Mouse (Mus musculus) CH12.LX (cell line): ENCODE data around the gene Gm49325. TPM values are rescaled to one million over a fixed set of nuclear protein-coding genes. Genes with fewer than 3 reads are reported as not detected.

Experiments
- DNase-seq: peaks from one replicate; pipeline ENCODE4 v3.0.0-alpha.2; 2013; ENCODE audit errors: extremely low read depth
- H3K27ac ChIP-seq: 2 replicates; pipeline ENCODE4 v1.5.1; 2012; ENCODE audit warnings: low read depth, mild to moderate bottlenecking, control low read depth, moderate library complexity; ENCODE audit not compliant: insufficient read depth
- H3K27me3 ChIP-seq: replicated peaks from 2 replicates; pipeline ENCODE3; 2012; ENCODE audit warnings: inconsistent platforms
- H3K36me3 ChIP-seq, 2 experiments: replicated peaks in 1 of 2; 2 replicates each; pipeline versions ENCODE3 to v1.6.1; 2012; ENCODE audit warnings: inconsistent platforms in 1 of 2, low read length in 1 of 2, mild to moderate bottlenecking in 1 of 2, mixed read lengths in 1 of 2, moderate library complexity in 1 of 2; ENCODE audit not compliant: control insufficient read depth in 1 of 2, insufficient read depth in 1 of 2
- H3K4me1 ChIP-seq, 2 experiments: 2 replicates each; pipeline ENCODE4 v1.6.1; 2012; ENCODE audit warnings: inconsistent platforms in 1 of 2, moderate library complexity in 1 of 2; ENCODE audit not compliant: insufficient read depth in 2 of 2, control insufficient read depth in 1 of 2
- H3K4me2 ChIP-seq: 2 replicates; pipeline ENCODE4 v1.6.1; 2012; ENCODE audit warnings: low read depth, mild to moderate bottlenecking, control low read depth; ENCODE audit not compliant: poor library complexity, insufficient read depth, severe bottlenecking
- H3K4me3 ChIP-seq, 3 experiments: fragments of 150-350 bp in 1 of 3; sonication (generic) in 1 of 3; replicated peaks in 1 of 3; 2 replicates each; pipeline versions ENCODE3 to v1.5.1; 2011 to 2012; ENCODE audit warnings: low read depth in 2 of 3, low read length in 2 of 3, mild to moderate bottlenecking in 2 of 3, moderate library complexity in 2 of 3, control low read depth in 1 of 3, improper control_type of control experiment in 1 of 3, inconsistent platforms in 1 of 3, mixed read lengths in 1 of 3; ENCODE audit not compliant: poor library complexity in 1 of 3
- H3K79me2 ChIP-seq: replicated peaks from 2 replicates; pipeline ENCODE4 v1.6.1; 2012; ENCODE audit warnings: mild to moderate bottlenecking, moderate library complexity; ENCODE audit not compliant: control insufficient read depth, poor library complexity, insufficient read depth, severe bottlenecking; ENCODE audit errors: extremely low read depth
- H3K9ac ChIP-seq: 2 replicates; pipeline ENCODE4 v1.6.1; 2012; ENCODE audit warnings: low read depth, mild to moderate bottlenecking, control low read depth, moderate library complexity; ENCODE audit not compliant: insufficient read depth
- H3K9me3 ChIP-seq: replicated peaks from 2 replicates; pipeline ENCODE3; 2012; ENCODE audit warnings: low read length, inconsistent platforms, mixed read lengths
- BHLHE40 ChIP-seq: IDR thresholded peaks from 2 replicates; pipeline ENCODE4 v1.6.1; 2011; ENCODE audit warnings: mild to moderate bottlenecking, low read depth, low read length, improper control_type of control experiment
- CHD2 ChIP-seq: IDR thresholded peaks from 2 replicates; pipeline ENCODE4 v1.6.1; 2011; ENCODE audit warnings: low read length, improper control_type of control experiment
- CTCF ChIP-seq, 2 experiments: IDR thresholded peaks in 1 of 2; conservative IDR thresholded peaks in 1 of 2; 2 replicates each; pipeline ENCODE4 v1.5.1; 2011 to 2012; ENCODE audit warnings: low read depth in 2 of 2, low read length in 2 of 2, improper control_type of control experiment in 1 of 2, inconsistent platforms in 1 of 2, mild to moderate bottlenecking in 1 of 2, moderate library complexity in 1 of 2
- E2F4 ChIP-seq: IDR thresholded peaks from 2 replicates; pipeline ENCODE4 v1.6.1; 2011; ENCODE audit warnings: low read depth, low read length, improper control_type of control experiment; ENCODE audit not compliant: insufficient replicate concordance
- EP300 ChIP-seq: IDR thresholded peaks from 2 replicates; pipeline ENCODE4 v1.6.1; 2011; ENCODE audit warnings: low read length, improper control_type of control experiment
- ETS1 ChIP-seq: conservative IDR thresholded peaks from 2 replicates; pipeline ENCODE4 v1.6.1; 2012; ENCODE audit warnings: low read depth, mild to moderate bottlenecking, inconsistent platforms, low read length, improper control_type of control experiment, moderate library complexity
- HCFC1 ChIP-seq: IDR thresholded peaks from 2 replicates; pipeline ENCODE4 v1.6.1; 2012; ENCODE audit warnings: low read depth, mild to moderate bottlenecking, inconsistent platforms, low read length, improper control_type of control experiment
- IRF4 ChIP-seq: IDR thresholded peaks from 2 replicates; pipeline ENCODE4 v1.6.1; 2014; ENCODE audit warnings: low read depth, mild to moderate bottlenecking, inconsistent platforms, low read length, improper control_type of control experiment
- JUN ChIP-seq: IDR thresholded peaks from 2 replicates; pipeline ENCODE4 v1.6.1; 2011; ENCODE audit warnings: low read depth, mild to moderate bottlenecking, low read length, improper control_type of control experiment, moderate library complexity; ENCODE audit not compliant: insufficient read depth
- JUND ChIP-seq: conservative IDR thresholded peaks from 2 replicates; pipeline ENCODE4 v1.6.1; 2011; ENCODE audit warnings: low read depth, low read length, improper control_type of control experiment
- KAT2A ChIP-seq: IDR thresholded peaks from 2 replicates; pipeline ENCODE4 v1.6.1; 2012; ENCODE audit warnings: low read length, improper control_type of control experiment, inconsistent platforms; ENCODE audit not compliant: insufficient replicate concordance
- MAFK ChIP-seq: IDR thresholded peaks from 2 replicates; pipeline ENCODE4 v1.6.1; 2011; ENCODE audit warnings: low read length, improper control_type of control experiment; ENCODE audit not compliant: insufficient replicate concordance
- MAX ChIP-seq: IDR thresholded peaks from 2 replicates; pipeline ENCODE4 v1.6.1; 2011; ENCODE audit warnings: low read length, improper control_type of control experiment
- MAZ ChIP-seq: IDR thresholded peaks from 2 replicates; pipeline ENCODE4 v1.6.1; 2012; ENCODE audit warnings: low read depth, mild to moderate bottlenecking, inconsistent platforms, low read length, improper control_type of control experiment, moderate library complexity
- MEF2A ChIP-seq: IDR thresholded peaks from 2 replicates; pipeline ENCODE4 v1.6.1; 2014; ENCODE audit warnings: low read depth, mild to moderate bottlenecking, inconsistent platforms, low read length, improper control_type of control experiment, borderline replicate concordance
- MYC ChIP-seq: IDR thresholded peaks from 2 replicates; pipeline ENCODE4 v1.6.1; 2011; ENCODE audit warnings: low read depth, mild to moderate bottlenecking, improper control_type of control experiment, low read length
- NRF1 ChIP-seq: IDR thresholded peaks from 2 replicates; pipeline ENCODE4 v1.6.1; 2014; ENCODE audit warnings: low read depth, mild to moderate bottlenecking, inconsistent platforms, low read length, improper control_type of control experiment, moderate library complexity
- PAX5 ChIP-seq: IDR thresholded peaks from 2 replicates; pipeline ENCODE4 v1.6.1; 2012; ENCODE audit warnings: low read length, inconsistent platforms, mixed read lengths
- POLR2A ChIP-seq: IDR thresholded peaks from 2 replicates; pipeline ENCODE4 v1.6.1; 2011; ENCODE audit warnings: low read depth, mild to moderate bottlenecking, improper control_type of control experiment, low read length
- POLR2AphosphoS2 ChIP-seq: IDR thresholded peaks from 2 replicates; pipeline ENCODE4 v1.6.1; 2011; ENCODE audit warnings: low read depth, low read length, improper control_type of control experiment
- RCOR1 ChIP-seq: conservative IDR thresholded peaks from 2 replicates; pipeline ENCODE4 v1.6.1; 2012; ENCODE audit warnings: low read depth, mild to moderate bottlenecking, inconsistent platforms, low read length, improper control_type of control experiment
- SIN3A ChIP-seq: IDR thresholded peaks from 2 replicates; pipeline ENCODE4 v1.6.1; 2012; ENCODE audit warnings: low read length, improper control_type of control experiment, inconsistent platforms
- TBP ChIP-seq: conservative IDR thresholded peaks from 2 replicates; pipeline ENCODE4 v1.6.1; 2011; ENCODE audit warnings: low read depth, low read length, improper control_type of control experiment
- USF2 ChIP-seq: conservative IDR thresholded peaks from 2 replicates; pipeline ENCODE4 v1.6.1; 2011; ENCODE audit warnings: low read depth, low read length, improper control_type of control experiment
- ZC3H11A ChIP-seq: IDR thresholded peaks from 2 replicates; pipeline ENCODE4 v1.6.1; 2012; ENCODE audit warnings: low read depth, mild to moderate bottlenecking, inconsistent platforms, low read length, improper control_type of control experiment
- ZNF384 ChIP-seq: IDR thresholded peaks from 2 replicates; pipeline ENCODE4 v1.6.1; 2012; ENCODE audit warnings: low read depth, low read length, improper control_type of control experiment, inconsistent platforms
- dilution Hi-C: fragments of 300-500 bp; cut with MboI; formaldehyde crosslinking; loops from 2 replicates; pipeline ENCODE4 v1.14.3; 2020; ENCODE audit warnings: low sequenced_read_pairs; ENCODE audit not compliant: extremely low pct_unique_long_range_greater_than_20kb, extremely low pct_ligation_motif_present
- in situ Hi-C: fragments of 300-500 bp; cut with MboI; formaldehyde crosslinking; loops from 3 replicates; pipeline ENCODE4 v1.14.3; 2019; ENCODE audit warnings: low sequenced_read_pairs, low pct_ligation_motif_present, low pct_unique_long_range_greater_than_20kb, mixed read lengths
- polyA plus RNA-seq: library from polyadenylated mRNA; unstranded; fragments of >175 nt; gene quantifications from 2 replicates; pipeline ENCODE4 v1.2.1, GENCODE M21; 2012; ENCODE audit warnings: low read depth; ENCODE audit not compliant: insufficient read length
- total RNA-seq, 2 experiments: library from RNA; depleted of rRNA; stranded (reverse); fragments of 300-350 nt in 1 of 2; fragments of >200 nt in 1 of 2; gene quantifications; 2 replicates each; pipeline ENCODE4 v1.2.3; 2012 to 2014

Gene Gm49325
- total and polyA plus RNA-seq, 3 experiments, result 1.1 to 26.9 TPM; not detected in 1

GRCm38 (mm10) chr10:77616926-77617325 is 10.9 kb downstream of the Gm49325 start:
- H3K4me1 ChIP-seq, result peaks cover 0 to 7% of the 10 kb centered on the region in 2 experiments; a peak in 2 of 4 replicates
- H3K9me3 ChIP-seq, result no peaks in the 10 kb centered on the region
- H3K9ac ChIP-seq, result no peak overlapping the region
- in situ Hi-C loops (no loop called here), dilution Hi-C loops (no loop called here)
- no peaks in the 10 kb centered on the region for H3K27me3 ChIP-seq
- no peak overlapping the region for H3K27ac ChIP-seq
- H3K79me2 ChIP-seq, result no peaks in the 10 kb centered on the region
- H3K36me3 ChIP-seq, result peaks cover 32 to 70% of the 10 kb centered on the region in 2 experiments
- TF ChIP-seq CHD2 (no peak), MAX (no peak), SIN3A (no peak), MYC (no peak), USF2 (no peak), POLR2A (no peak), BHLHE40 (no peak), HCFC1 (no peak), MAFK (no peak), CTCF (conservative IDR thresholded peaks at IDR 0.05 in 1 of 2, IDR thresholded peaks at IDR 0.05 in 1 of 2; ENCODE audit: low read depth in 2 of 2, low read length in 2 of 2) (no peak), MAZ (no peak), RCOR1 (no peak), JUND (no peak), JUN (no peak), ZC3H11A (no peak), EP300 (no peak), ETS1 (no peak)
- no peak for DNase-seq
- no peak overlapping the region for H3K4me2 ChIP-seq
- H3K4me3 ChIP-seq, result no peak overlapping the region

GRCm38 (mm10) chr10:77621546-77621945 is 15.5 kb downstream of the Gm49325 start:
- DNase-seq, result no peak
- dilution Hi-C loops, result no loop called here
- Histone ChIP-seq H3K9ac (peak overlapping the region; percentile 80), H3K27ac (peak overlapping the region; percentile 69), H3K27me3 (no peaks in the 10 kb centered on the region), H3K79me2 (peaks cover 42% of the 10 kb centered on the region), H3K36me3 (peaks cover 19 to 54% of the 10 kb centered on the region in 2 experiments), H3K4me1 (peaks cover 12 to 37% of the 10 kb centered on the region in 2 experiments), H3K4me2 (peak overlapping the region; percentile 85), H3K9me3 (no peaks in the 10 kb centered on the region), H3K4me3 (peak overlapping the region; percentile 52 to 99 (median 97))
- in situ Hi-C loops, result loop anchor here (10.0 kb wide), 1 partner anchor 107 kb away; the partner anchor contains the start of gene Fam207a
- TF ChIP-seq CHD2 (no peak), ZNF384 (no peak), TBP (no peak), MYC (no peak), PAX5 (no peak), IRF4 (no peak), KAT2A (no peak), CTCF (conservative IDR thresholded peaks at IDR 0.05 in 1 of 2, IDR thresholded peaks at IDR 0.05 in 1 of 2; ENCODE audit: low read depth in 2 of 2, low read length in 2 of 2) (no peak), HCFC1 (no peak), E2F4 (no peak), ZC3H11A (no peak), NRF1 (no peak), POLR2AphosphoS2 (no peak), MEF2A (no peak)
